10 mouse cellular contexts compared by ENCODE assay signal in genomic region chr10:117396386-117397048, GRCm38 (mm10). TPM values are rescaled to one million over a fixed set of nuclear protein-coding genes. Genes with fewer than 3 reads are reported as not detected.
DNase-seq lines count a peak whose midpoint lies in the region; ATAC-seq and TF ChIP-seq lines count a peak whose summit lies in the region.
"Had no signal": no experiment of that assay in that cellular context is flagged by ENCODE, and none has a peak within 500 bp of the region (broad histone marks: within the 10 kb centered on the region; RNA-seq: fewer than 3 reads in every experiment).

No protein-coding gene starts in this region.

- peak overlapping the region; percentile 52 for H3K4me2 ChIP-seq in heart, embryonic 14.5 days (ENCODE audit: low read length)
- H3K4me2 ChIP-seq in lung, embryonic 16.5 days (ENCODE audit: low read depth, low read length), result peak overlapping the region; percentile 46
- H3K4me2 ChIP-seq in intestine, embryonic 16.5 days (ENCODE audit: low read depth, low read length), result peak overlapping the region; percentile 35
- H3K4me2 ChIP-seq in stomach, postnatal 0 days (replicated peaks; ENCODE audit: low read depth), result peak overlapping the region; percentile 39

- no peaks in the 10 kb centered on the region for H3K9me3 ChIP-seq in heart, embryonic 14.5 days (ENCODE audit: control insufficient read depth, low read length)
- no peaks in the 10 kb centered on the region for H3K9me3 ChIP-seq in lung, embryonic 16.5 days (ENCODE audit: control insufficient read depth, low read length)
- H3K9me3 ChIP-seq in intestine, embryonic 16.5 days (ENCODE audit: control insufficient read depth, low read length), result no peaks in the 10 kb centered on the region
- H3K9me3 ChIP-seq in stomach, postnatal 0 days (ENCODE audit: control insufficient read depth, low read length), result no peaks in the 10 kb centered on the region

- peak overlapping the region; percentile 25; the same call in 1 of the 2 replicates for H3K9ac ChIP-seq in heart, embryonic 14.5 days (ENCODE audit: low read length)
- H3K9ac ChIP-seq in lung, embryonic 16.5 days (ENCODE audit: low read length), result no peak overlapping the region
- H3K9ac ChIP-seq in intestine, embryonic 16.5 days (ENCODE audit: low read depth, low read length), result no peak overlapping the region
- no peak overlapping the region for H3K9ac ChIP-seq in stomach, postnatal 0 days (ENCODE audit: low read length)

- TF ChIP-seq CTCF in stomach, postnatal 0 days (IDR thresholded peaks at IDR 0.05; ENCODE audit: low read depth), result no peak

- ATAC-seq in heart, embryonic 14.5 days (ENCODE audit: insufficient number of reproducible peaks, insufficient read depth, low FRiP score, low read depth), result no peak
- no peak for ATAC-seq in lung, embryonic 16.5 days (ENCODE audit: low read depth)
- ATAC-seq in intestine, embryonic 16.5 days, result no peak
- no peak for ATAC-seq in stomach, postnatal 0 days (ENCODE audit: low FRiP score, low TSS enrichment)
- no peak for ATAC-seq in granulocyte monocyte progenitor cell, adult 5-6 weeks (replicated peaks; ENCODE audit: poor library complexity, severe bottlenecking)

- DNase-seq in heart, adult 8-10 months (ENCODE audit: low spot score), result no peak
- no peak for DNase-seq in lung, postnatal 25 days (ENCODE audit: low spot score)
- no peak for DNase-seq in stomach, postnatal 0 days (ENCODE audit: low spot score)
- DNase-seq in spleen, adult 18-20 months, result no peak
- DNase-seq: cerebellum, adult 8-10 months; kidney, adult 9 months had no signal

- no peaks in the 10 kb centered on the region for H3K27me3 ChIP-seq in heart, embryonic 14.5 days (ENCODE audit: control insufficient read depth, insufficient read depth, low read length)
- no peaks in the 10 kb centered on the region for H3K27me3 ChIP-seq in lung, embryonic 16.5 days (ENCODE audit: control insufficient read depth, insufficient read depth, low read depth, low read length)
- H3K27me3 ChIP-seq in intestine, embryonic 16.5 days (replicated peaks; ENCODE audit: control insufficient read depth, insufficient read depth, low read length), result no peaks in the 10 kb centered on the region
- no peaks in the 10 kb centered on the region for H3K27me3 ChIP-seq in stomach, postnatal 0 days (ENCODE audit: control insufficient read depth, insufficient read depth, low read length)

- 43% methylated on average over 18 of the region's 18 CpGs for WGBS in heart, embryonic 14.5 days
- WGBS in lung, embryonic 16.5 days, result 32% methylated on average over 18 of the region's 18 CpGs
- 37% methylated on average over 18 of the region's 18 CpGs for WGBS in intestine, embryonic 16.5 days
- 37% methylated on average over 18 of the region's 18 CpGs for WGBS in stomach, postnatal 0 days

- no peak overlapping the region for H3K4me3 ChIP-seq in heart, embryonic 14.5 days (ENCODE audit: control insufficient read depth in 1 of 2, insufficient read depth in 1 of 2, low read depth in 1 of 2, low read length in 2 of 2)
- H3K4me3 ChIP-seq in lung, embryonic 16.5 days (ENCODE audit: low read length), result 0 out of 2 replicates have a peak overlapping the region, but pooled peaks have one; percentile 6
- peak overlapping the region; percentile 14; the same call in 1 of the 2 replicates for H3K4me3 ChIP-seq in intestine, embryonic 16.5 days (ENCODE audit: low read length)
- H3K4me3 ChIP-seq in stomach, postnatal 0 days (ENCODE audit: low read depth, low read length), result no peak overlapping the region

- no peak for TF ChIP-seq EP300 in stomach, postnatal 0 days (optimal IDR thresholded peaks at IDR 0.05)

- H3K4me1 ChIP-seq in heart, embryonic 14.5 days (ENCODE audit: control insufficient read depth in 2 of 2, insufficient read depth in 2 of 2, low read length in 2 of 2), result peaks cover 0 to 9% of the 10 kb centered on the region in 2 experiments; a peak in 3 of 4 replicates
- H3K4me1 ChIP-seq in lung, embryonic 16.5 days (replicated peaks; ENCODE audit: control insufficient read depth, insufficient read depth, low read length), result no peaks in the 10 kb centered on the region
- H3K4me1 ChIP-seq in intestine, embryonic 16.5 days (ENCODE audit: control insufficient read depth, insufficient read depth, low read length), result no peaks in the 10 kb centered on the region; the same call in 1 of the 2 replicates
- no peaks in the 10 kb centered on the region; the same call in 1 of the 2 replicates for H3K4me1 ChIP-seq in stomach, postnatal 0 days (replicated peaks; ENCODE audit: control insufficient read depth, insufficient read depth)

- no peak overlapping the region for H3K27ac ChIP-seq in heart, embryonic 14.5 days (replicated peaks in 1 of 2; ENCODE audit: control insufficient read depth in 1 of 2, insufficient read depth in 1 of 2, low read depth in 2 of 2, low read length in 2 of 2)
- H3K27ac ChIP-seq in lung, embryonic 16.5 days (ENCODE audit: low read length), result no peak overlapping the region
- H3K27ac ChIP-seq in intestine, embryonic 16.5 days (ENCODE audit: low read length), result no peak overlapping the region
- H3K27ac ChIP-seq in stomach, postnatal 0 days (replicated peaks), result no peak overlapping the region

- H3K36me3 ChIP-seq in heart, embryonic 14.5 days (ENCODE audit: control insufficient read depth, insufficient read depth, low read length), result no peaks in the 10 kb centered on the region
- H3K36me3 ChIP-seq in lung, embryonic 16.5 days (ENCODE audit: control insufficient read depth, insufficient read depth, low read length), result no peaks in the 10 kb centered on the region
- H3K36me3 ChIP-seq in intestine, embryonic 16.5 days (ENCODE audit: control insufficient read depth, insufficient read depth, low read length), result no peaks in the 10 kb centered on the region
- H3K36me3 ChIP-seq in stomach, postnatal 0 days (ENCODE audit: control insufficient read depth, insufficient read depth, low read length), result no peaks in the 10 kb centered on the region

RNA-seq across cellular contexts. Expression of gene Cpsf6, which starts 16.7 kb away (rescaled TPM):
- polyA plus RNA-seq in heart, embryonic 14.5 days (2014; fragmentation: Nextera tagmentation; extraction: Ambion mirVana), result 93.0 and 101 TPM in 2 replicates
- total RNA-seq in heart, adult 8-10 months (2022), result 10 to 100 TPM; 27.3 to 31.2 (median 30.1) TPM
- polyA plus RNA-seq in lung, embryonic 16.5 days (2015; fragmentation: Nextera tagmentation; extraction: Ambion mirVana), result 151 and 162 TPM in 2 replicates
- 105 and 110 TPM in 2 replicates for polyA plus RNA-seq in intestine, embryonic 16.5 days (2015; fragmentation: Nextera tagmentation; extraction: Ambion mirVana)
- 52.5 and 53.6 TPM in 2 replicates for polyA plus RNA-seq in stomach, postnatal 0 days (2015; fragmentation: Nextera tagmentation; extraction: Ambion mirVana)
- 94.2 and 139 TPM in 2 replicates for total RNA-seq in granulocyte monocyte progenitor cell, adult 5-6 weeks (2014; fragmentation: Nextera tagmentation)
- total RNA-seq in granulocyte monocyte progenitor cell, adult 5-6 weeks (2017), result 119 and 124 TPM in 2 replicates

Comparison
In these comparisons a context has a peak if more than half of its experiments do, and no peak if none do; other contexts are left out.
1. H3K4me3 ChIP-seq: peak in lung, embryonic 16.5 days (single experiment) and intestine, embryonic 16.5 days (single experiment); none in heart, embryonic 14.5 days (0 of 2) and stomach, postnatal 0 days (single experiment).
2. Peak in every context shown above with its lines, with median percentiles within 50 percentile points of each other: H3K4me2 ChIP-seq.